Mouse (Mus musculus): ENCODE data around the gene Urgcp. TPM values are rescaled to one million over a fixed set of nuclear protein-coding genes. Genes with fewer than 3 reads are reported as not detected.

Gene Urgcp
- polyA plus RNA-seq, 1 experiment from 2014 or later: 7.1 TPM

GRCm38 (mm10) chr11:5701821-5702220 is 60.4 kb downstream of the Urgcp start:
- 94% methylated on average over 1 of the region's 1 CpGs for WGBS (ENCODE audit: insufficient replicate concordance)
- DNase-seq (no peak), ATAC-seq (no peak)
- Histone ChIP-seq H3K27ac (ENCODE audit: low read depth) (peak overlapping the region; percentile 29; the same call in 1 of the 2 replicates), H3K9ac (replicated peaks) (no peak overlapping the region), H3K4me3 (ENCODE audit: low read depth, low read length) (no peak overlapping the region), H3K4me1 (ENCODE audit: insufficient read depth) (peaks cover 18% of the 10 kb centered on the region), H3K4me2 (ENCODE audit: low read depth, low read length) (no peak overlapping the region), H3K36me3 (replicated peaks; ENCODE audit: insufficient read depth, low read length) (no peaks in the 10 kb centered on the region), H3K9me3 (ENCODE audit: low read length) (no peaks in the 10 kb centered on the region), H3K27me3 (ENCODE audit: insufficient read depth, low read length) (no peaks in the 10 kb centered on the region)
- TF ChIP-seq CTCF (IDR thresholded peaks at IDR 0.05; ENCODE audit: low read depth) (no peak), EP300 (IDR thresholded peaks at IDR 0.05; ENCODE audit: low read depth) (no peak)

GRCm38 (mm10) chr11:5701300-5701699 is 60.9 kb downstream of the Urgcp start:
- WGBS (ENCODE audit: insufficient replicate concordance): 36% methylated on average over 2 of the region's 2 CpGs
- H3K27me3 ChIP-seq (ENCODE audit: insufficient read depth, low read length): no peaks in the 10 kb centered on the region
- peaks cover 12% of the 10 kb centered on the region for H3K4me1 ChIP-seq (ENCODE audit: insufficient read depth)
- H3K4me2 ChIP-seq (ENCODE audit: low read depth, low read length): peak overlapping the region; percentile 35; the same call in 1 of the 2 replicates
- peak overlapping the region; percentile 39; the same call in 1 of the 2 replicates for H3K27ac ChIP-seq (ENCODE audit: low read depth)
- no peaks in the 10 kb centered on the region for H3K36me3 ChIP-seq (replicated peaks; ENCODE audit: insufficient read depth, low read length)
- no peaks in the 10 kb centered on the region for H3K9me3 ChIP-seq (ENCODE audit: low read length)
- 0 out of 2 replicates have a peak, but pooled peaks have one; percentile 41 for ATAC-seq
- H3K9ac ChIP-seq (replicated peaks): no peak overlapping the region
- DNase-seq: no peak
- no peak for TF ChIP-seq CTCF (IDR thresholded peaks at IDR 0.05; ENCODE audit: low read depth)
- TF ChIP-seq EP300 (IDR thresholded peaks at IDR 0.05; ENCODE audit: low read depth): peak; percentile 20; the same call in 1 of the 2 replicates
- H3K4me3 ChIP-seq (ENCODE audit: low read depth, low read length): no peak overlapping the region

GRCm38 (mm10) chr11:5700808-5701207 is 61.4 kb downstream of the Urgcp start:
- peak; percentile 79 for ATAC-seq
- Histone ChIP-seq H3K9ac (replicated peaks) (no peak overlapping the region; the same call in 1 of the 2 replicates), H3K27ac (ENCODE audit: low read depth) (peak overlapping the region; percentile 39; the same call in 1 of the 2 replicates), H3K36me3 (replicated peaks; ENCODE audit: insufficient read depth, low read length) (no peaks in the 10 kb centered on the region), H3K4me1 (ENCODE audit: insufficient read depth) (peaks cover 7% of the 10 kb centered on the region), H3K4me2 (ENCODE audit: low read depth, low read length) (peak overlapping the region; percentile 35), H3K27me3 (ENCODE audit: insufficient read depth, low read length) (no peaks in the 10 kb centered on the region), H3K4me3 (ENCODE audit: low read depth, low read length) (no peak overlapping the region), H3K9me3 (ENCODE audit: low read length) (no peaks in the 10 kb centered on the region)
- TF ChIP-seq CTCF (IDR thresholded peaks at IDR 0.05; ENCODE audit: low read depth) (no peak), EP300 (IDR thresholded peaks at IDR 0.05; ENCODE audit: low read depth) (no peak; the same call in 1 of the 2 replicates)
- DNase-seq: peak; percentile 59
- 56% methylated on average over 7 of the region's 7 CpGs for WGBS (ENCODE audit: insufficient replicate concordance)

- no peaks in the 10 kb centered on the region for H3K9me3 ChIP-seq (ENCODE audit: low read length)
- no peak overlapping the region for H3K27ac ChIP-seq (ENCODE audit: low read depth)
- 35% methylated on average over 7 of the region's 7 CpGs for WGBS (ENCODE audit: insufficient replicate concordance)
- H3K4me3 ChIP-seq (ENCODE audit: low read depth, low read length): no peak overlapping the region
- no peak overlapping the region for H3K9ac ChIP-seq (replicated peaks)
- no peaks in the 10 kb centered on the region for H3K27me3 ChIP-seq (ENCODE audit: insufficient read depth, low read length)
- peak; percentile 60 for TF ChIP-seq CTCF (IDR thresholded peaks at IDR 0.05; ENCODE audit: low read depth)
- TF ChIP-seq EP300 (IDR thresholded peaks at IDR 0.05; ENCODE audit: low read depth): no peak
- no peaks in the 10 kb centered on the region for H3K36me3 ChIP-seq (replicated peaks; ENCODE audit: insufficient read depth, low read length)
- DNase-seq: no peak
- H3K4me2 ChIP-seq (ENCODE audit: low read depth, low read length): no peak overlapping the region
- H3K4me1 ChIP-seq (ENCODE audit: insufficient read depth): no peaks in the 10 kb centered on the region
- ATAC-seq: no peak
Observed at GRCm38 (mm10) chr11:5691775-5692174, 70.4 kb downstream of the Urgcp start.

DNA sequence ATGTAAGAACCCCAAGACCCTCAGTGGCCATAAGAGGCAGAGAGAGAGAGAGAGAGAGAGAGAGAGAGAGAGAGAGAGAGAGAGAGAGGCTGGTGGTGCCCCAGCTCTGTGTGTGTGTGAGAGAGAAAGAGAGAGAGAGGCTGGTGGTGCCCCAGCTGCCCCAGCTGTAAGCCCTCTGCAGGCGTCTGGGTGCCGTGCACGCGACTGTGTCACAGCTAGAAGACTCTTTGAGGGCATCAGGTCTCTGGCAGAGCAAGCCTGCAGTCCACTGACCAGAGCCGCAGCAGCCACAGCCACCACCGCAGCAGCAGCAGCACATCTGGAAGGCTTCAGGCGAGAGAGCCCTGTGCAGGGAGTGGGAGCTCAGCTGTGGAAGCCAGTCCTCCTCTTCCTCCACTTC is 77.9 kb downstream of the Urgcp start:
- no peak for TF ChIP-seq EP300 (IDR thresholded peaks at IDR 0.05; ENCODE audit: low read depth)
- no peak for TF ChIP-seq CTCF (IDR thresholded peaks at IDR 0.05; ENCODE audit: low read depth)
- Histone ChIP-seq H3K4me1 (ENCODE audit: insufficient read depth) (no peaks in the 10 kb centered on the region), H3K27ac (ENCODE audit: low read depth) (no peak overlapping the region), H3K4me3 (ENCODE audit: low read depth, low read length) (no peak overlapping the region), H3K27me3 (ENCODE audit: insufficient read depth, low read length) (no peaks in the 10 kb centered on the region), H3K36me3 (replicated peaks; ENCODE audit: insufficient read depth, low read length) (no peaks in the 10 kb centered on the region), H3K9me3 (ENCODE audit: low read length) (no peaks in the 10 kb centered on the region), H3K4me2 (ENCODE audit: low read depth, low read length) (no peak overlapping the region), H3K9ac (replicated peaks) (no peak overlapping the region)
- 38% methylated on average over 7 of the region's 7 CpGs for WGBS (ENCODE audit: insufficient replicate concordance)
- no peak for DNase-seq
- no peak for ATAC-seq

GRCm38 (mm10) chr11:5682541-5682940 is 79.6 kb downstream of the Urgcp start:
- TF ChIP-seq EP300 (IDR thresholded peaks at IDR 0.05; ENCODE audit: low read depth) (no peak), CTCF (IDR thresholded peaks at IDR 0.05; ENCODE audit: low read depth) (no peak)

More at GRCm38 (mm10) chr11:5682541-5682940, 79.6 kb downstream of the Urgcp start:
- H3K9ac ChIP-seq (replicated peaks): no peak overlapping the region
- no peaks in the 10 kb centered on the region for H3K27me3 ChIP-seq (ENCODE audit: insufficient read depth, low read length)
- no peaks in the 10 kb centered on the region for H3K36me3 ChIP-seq (replicated peaks; ENCODE audit: insufficient read depth, low read length)
- no peaks in the 10 kb centered on the region for H3K9me3 ChIP-seq (ENCODE audit: low read length)
- WGBS (ENCODE audit: insufficient replicate concordance): 60% methylated on average over 6 of the region's 6 CpGs
- no peak overlapping the region for H3K4me3 ChIP-seq (ENCODE audit: low read depth, low read length)
- no peak for DNase-seq
- H3K4me2 ChIP-seq (ENCODE audit: low read depth, low read length): no peak overlapping the region
- H3K4me1 ChIP-seq (ENCODE audit: insufficient read depth): no peaks in the 10 kb centered on the region
- no peak for ATAC-seq
- no peak overlapping the region for H3K27ac ChIP-seq (ENCODE audit: low read depth)

Other genes with a start within 250 kb of the Urgcp start
- gene Xbp1, start 241.7 kb downstream of the Urgcp start, polyA plus RNA-seq (2015; fragmentation: Nextera tagmentation; extraction: Ambion mirVana): 119 and 137 TPM in 2 replicates
- gene Ccdc117, start 220.2 kb downstream of the Urgcp start, polyA plus RNA-seq (2015; fragmentation: Nextera tagmentation; extraction: Ambion mirVana): 5.5 and 6.0 TPM in 2 replicates
- 1.5 and 1.9 TPM in 2 replicates for gene Ankrd36, start 192.7 kb downstream of the Urgcp start, polyA plus RNA-seq (2015; fragmentation: Nextera tagmentation; extraction: Ambion mirVana)
- 119 and 122 TPM in 2 replicates for gene Mrps24, start 46.7 kb downstream of the Urgcp start, polyA plus RNA-seq (2015; fragmentation: Nextera tagmentation; extraction: Ambion mirVana)
- 31.7 and 36.6 TPM in 2 replicates for gene Dbnl, start 26.1 kb upstream of the Urgcp start, polyA plus RNA-seq (2015; fragmentation: Nextera tagmentation; extraction: Ambion mirVana)
- 1.1 and 16.6 TPM in 2 replicates for gene Pgam2, start 41.4 kb upstream of the Urgcp start, polyA plus RNA-seq (2015; fragmentation: Nextera tagmentation; extraction: Ambion mirVana)
- gene Polm, start 75.6 kb upstream of the Urgcp start, polyA plus RNA-seq (2015; fragmentation: Nextera tagmentation; extraction: Ambion mirVana): 2.1 and 2.3 TPM in 2 replicates
- gene Aebp1, start 99.6 kb upstream of the Urgcp start, polyA plus RNA-seq (2015; fragmentation: Nextera tagmentation; extraction: Ambion mirVana): 2.9 and 3.1 TPM in 2 replicates
- gene Pold2, start 115.9 kb upstream of the Urgcp start, polyA plus RNA-seq (2015; fragmentation: Nextera tagmentation; extraction: Ambion mirVana): 24.0 and 27.0 TPM in 2 replicates
- 2.4 and 2.6 TPM in 2 replicates for gene Myl7, start 136.4 kb upstream of the Urgcp start, polyA plus RNA-seq (2015; fragmentation: Nextera tagmentation; extraction: Ambion mirVana)
- 0.66 and 1.3 TPM in 2 replicates for gene Gck, start 187.7 kb upstream of the Urgcp start, polyA plus RNA-seq (2015; fragmentation: Nextera tagmentation; extraction: Ambion mirVana)
- gene Ykt6, start 193.3 kb upstream of the Urgcp start, polyA plus RNA-seq (2015; fragmentation: Nextera tagmentation; extraction: Ambion mirVana): 15.1 and 16.6 TPM in 2 replicates